Mouse (Mus musculus): ENCODE measurements around the gene Hrh3.
A peak's percentile ranks its signal among the peaks of the same experiment; 100 is the strongest.

Gene Hrh3

GRCm38 (mm10) chr2:180107081-180107480, 2.8 kb upstream of the Hrh3 start:
- no peak for DNase-seq (ENCODE audit: low spot score in 2 of 2)

GRCm38 (mm10) chr2:180105441-180106190, 1.3 kb upstream of the Hrh3 start:
- DNase-seq (ENCODE audit: low spot score in 2 of 2): peak in 1 of 2 experiments; percentile 56

- DNase-seq (ENCODE audit: low spot score in 2 of 2): no peak
Measured at GRCm38 (mm10) chr2:180104659-180105377, 530 bp upstream of the Hrh3 start.

DNA sequence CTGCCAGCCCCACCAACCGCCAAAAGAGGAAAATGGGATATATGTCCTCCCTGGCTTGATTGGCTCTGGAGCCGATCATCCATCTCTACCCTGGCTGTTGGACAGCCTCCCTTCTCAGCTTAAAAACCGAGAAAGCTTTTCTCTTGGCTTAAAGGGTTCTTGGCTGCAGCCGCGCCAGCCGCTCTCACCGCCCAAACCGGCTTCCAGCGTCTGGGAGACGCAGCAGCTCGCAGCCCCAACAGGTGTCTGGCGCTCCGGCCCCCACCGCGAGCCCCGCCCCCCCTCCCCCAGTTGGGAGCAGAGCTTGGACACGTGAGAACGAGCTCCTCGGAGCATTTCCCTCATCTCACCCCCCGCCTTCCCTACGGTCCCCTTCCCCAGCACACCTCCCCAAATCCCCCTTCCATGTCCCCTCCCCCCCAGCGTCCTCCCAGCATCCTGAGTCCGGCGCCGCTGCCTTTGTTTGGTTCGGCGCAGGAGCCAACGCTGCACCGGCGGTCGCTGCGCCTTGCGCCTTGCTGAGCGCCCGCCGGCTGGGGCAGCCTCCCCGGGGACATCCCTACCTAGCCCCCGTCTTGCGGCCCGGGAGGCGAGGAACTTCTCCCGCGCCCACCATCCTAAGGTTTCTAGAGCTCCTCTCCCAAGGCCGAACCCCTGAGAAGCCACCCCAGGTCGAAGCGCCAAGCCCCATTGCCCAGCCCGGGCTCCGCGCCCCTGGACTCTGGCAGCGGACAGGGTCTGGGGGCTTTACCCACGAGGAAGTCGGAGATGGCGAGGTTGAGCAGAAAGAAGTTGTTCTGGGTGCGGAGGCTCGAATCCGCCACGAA, 924 bp downstream of the Hrh3 start:
- DNase-seq (ENCODE audit: low spot score in 2 of 2): no peak

DNA sequence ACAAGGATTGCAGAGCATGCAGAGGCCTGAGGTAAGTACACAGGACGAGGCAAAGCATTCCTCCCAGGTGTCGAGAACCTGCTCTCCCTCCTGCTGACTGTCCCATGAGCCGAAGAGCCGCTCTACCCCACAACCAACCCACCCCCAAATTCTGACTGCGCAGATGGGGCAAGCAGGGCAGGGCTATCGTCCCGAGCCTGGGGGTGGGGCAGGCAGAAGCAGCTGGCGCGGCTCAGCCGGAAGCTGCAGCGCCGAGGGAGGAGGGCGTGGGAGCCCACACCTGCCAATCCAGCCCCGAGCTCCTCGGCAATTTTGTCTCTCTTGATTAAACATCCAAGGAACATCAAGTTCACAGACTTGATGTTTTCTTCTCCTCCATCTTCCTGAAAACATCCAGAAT, 4.8 kb downstream of the Hrh3 start:
- no peak for DNase-seq (ENCODE audit: low spot score in 2 of 2)

DNA sequence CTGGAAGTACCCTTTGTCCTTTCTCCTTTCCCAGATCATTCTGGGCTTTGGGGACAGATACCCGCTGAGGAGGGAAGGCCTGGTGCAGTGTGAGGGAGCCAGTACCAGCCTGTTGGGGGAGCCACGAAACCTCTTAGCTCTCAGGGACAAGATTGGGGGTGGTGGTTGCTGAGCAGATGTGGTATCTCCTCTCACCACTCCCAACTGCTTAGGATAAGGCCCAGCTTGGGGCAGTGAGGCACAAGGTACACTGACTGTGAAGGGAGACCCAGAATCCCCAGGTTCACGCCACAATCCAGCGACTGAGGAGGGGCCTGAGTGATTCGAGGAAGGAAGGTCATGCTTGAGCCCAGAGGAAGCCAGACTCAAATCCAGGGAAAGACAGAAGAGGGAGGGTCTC, 6.1 kb downstream of the Hrh3 start:
- no peak for DNase-seq (ENCODE audit: low spot score in 2 of 2)

- DNase-seq (ENCODE audit: low spot score in 2 of 2): no peak
Measured at GRCm38 (mm10) chr2:180097585-180097984, 6.7 kb downstream of the Hrh3 start.

DNA sequence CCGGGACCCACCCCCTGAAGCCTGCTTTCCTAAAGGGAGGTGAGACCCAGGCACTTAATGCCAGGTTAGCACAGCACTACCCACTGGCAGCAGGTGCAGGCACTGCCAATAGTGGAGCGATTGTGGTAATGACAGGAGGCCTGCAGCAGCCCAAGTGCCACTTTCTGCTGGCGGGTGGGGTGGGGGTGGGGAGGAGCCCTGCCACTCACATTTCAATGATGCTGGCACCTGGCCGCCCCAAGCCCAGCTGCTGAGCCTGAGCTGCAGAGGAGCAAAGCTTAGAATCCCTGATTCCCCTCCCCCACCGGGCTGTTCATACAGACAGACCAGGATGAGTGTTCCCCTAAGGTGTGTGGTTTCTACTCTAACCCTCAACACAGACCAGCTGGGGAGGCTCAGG, 8.6 kb downstream of the Hrh3 start:
- no peak for DNase-seq (ENCODE audit: low spot score in 2 of 2)

GRCm38 (mm10) chr2:180090285-180090684, 14.0 kb downstream of the Hrh3 start:
- DNase-seq (ENCODE audit: low spot score in 2 of 2): no peak

DNA sequence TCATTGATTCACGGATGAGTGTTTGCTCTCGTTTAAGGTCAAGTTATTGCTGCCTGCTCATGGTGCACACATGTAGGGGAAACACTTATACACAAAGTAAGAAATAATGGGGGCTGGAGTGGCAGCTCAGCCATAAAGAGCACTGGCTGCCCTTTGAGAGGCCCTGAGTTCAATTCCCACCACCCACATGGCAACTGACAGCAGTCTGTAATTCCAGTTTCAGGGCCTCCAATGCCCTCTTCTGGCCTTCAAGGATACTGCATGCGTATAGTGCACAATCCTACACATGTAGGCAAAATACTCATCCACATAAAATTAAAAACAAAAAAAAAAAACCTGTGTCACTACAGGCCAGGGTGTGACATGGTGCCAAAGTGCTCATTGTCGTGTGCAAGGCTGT, 16.8 kb downstream of the Hrh3 start:
- no peak for DNase-seq (ENCODE audit: low spot score in 2 of 2)

DNA sequence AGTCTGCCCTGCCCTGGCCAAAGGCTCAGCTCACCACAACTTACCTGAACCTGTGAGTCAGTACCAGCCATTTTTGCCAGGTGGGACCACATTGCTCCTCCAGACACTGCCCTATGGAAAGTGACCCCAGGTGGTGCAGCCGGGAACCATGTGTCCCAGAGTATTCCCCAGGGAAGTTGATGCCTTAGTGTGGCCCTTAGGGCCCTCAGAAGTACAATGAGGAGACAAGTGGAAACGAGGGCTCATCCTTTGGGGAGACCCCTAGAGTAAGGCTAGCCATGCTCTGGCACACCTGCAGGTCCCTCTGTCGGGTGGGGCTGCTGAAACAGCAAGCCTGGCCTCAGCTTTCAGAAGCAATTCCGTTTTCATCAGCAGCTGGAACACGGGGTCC, 17.7 kb downstream of the Hrh3 start:
- DNase-seq (ENCODE audit: low spot score in 2 of 2): no peak

DNA sequence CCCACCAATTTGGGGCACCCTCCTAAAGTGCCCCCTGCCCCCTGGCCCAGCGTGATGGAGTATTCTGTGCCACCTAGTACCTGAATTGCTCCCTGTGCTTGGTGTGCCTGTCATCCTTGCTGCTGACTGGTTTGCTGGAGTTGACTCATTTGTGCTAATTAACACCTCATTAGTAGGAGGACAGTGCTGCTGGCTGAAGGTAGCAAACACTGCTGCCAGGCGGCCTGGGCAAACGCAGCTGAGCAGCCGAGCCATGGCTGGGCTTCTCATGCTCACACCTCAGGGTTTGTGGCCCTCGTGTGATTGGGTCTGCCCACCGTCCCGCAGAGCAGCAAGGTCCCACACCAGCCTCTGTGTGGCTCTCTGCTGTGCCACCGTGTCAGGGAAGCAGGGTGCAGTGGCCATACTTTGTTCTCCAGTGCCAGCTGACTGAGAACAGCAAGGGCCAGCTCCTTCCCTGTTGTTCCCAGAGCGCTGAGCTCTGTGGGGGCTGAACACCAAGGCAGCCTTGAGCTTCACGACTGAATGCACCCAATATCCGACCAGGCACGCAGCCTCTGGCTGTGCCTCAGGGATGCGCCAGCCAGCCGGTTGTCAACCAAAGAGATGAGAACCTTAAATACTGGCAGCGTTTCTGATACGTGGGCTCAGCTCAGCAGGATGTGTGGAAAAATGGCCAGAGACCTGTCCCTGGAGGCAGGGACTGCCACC, 18.2 kb downstream of the Hrh3 start:
- DNase-seq (ENCODE audit: low spot score in 2 of 2): no peak

GRCm38 (mm10) chr2:180084565-180084964, 19.7 kb downstream of the Hrh3 start:
- DNase-seq (ENCODE audit: low spot score in 2 of 2): no peak

DNA sequence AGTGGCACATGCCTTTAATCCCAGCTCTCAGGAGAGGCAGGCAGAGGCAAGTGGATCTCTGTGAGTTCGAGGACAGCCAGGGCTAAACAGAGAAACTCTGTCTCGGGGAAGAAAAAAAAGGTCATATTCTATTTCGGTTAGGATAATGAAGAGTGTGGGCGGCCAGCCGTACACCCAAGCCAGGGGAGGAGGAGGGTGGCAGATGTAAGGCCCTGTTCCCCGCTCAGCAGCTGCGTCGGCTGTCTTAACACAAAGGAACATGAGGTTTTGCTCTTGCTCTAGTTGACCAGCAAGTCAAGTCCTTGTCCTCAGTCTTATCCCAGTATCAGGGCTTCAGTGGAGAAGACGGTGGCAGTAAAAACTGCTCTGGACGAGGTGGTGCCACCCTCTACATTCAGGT, 21.2 kb downstream of the Hrh3 start:
- DNase-seq (ENCODE audit: low spot score in 2 of 2): no peak

DNA sequence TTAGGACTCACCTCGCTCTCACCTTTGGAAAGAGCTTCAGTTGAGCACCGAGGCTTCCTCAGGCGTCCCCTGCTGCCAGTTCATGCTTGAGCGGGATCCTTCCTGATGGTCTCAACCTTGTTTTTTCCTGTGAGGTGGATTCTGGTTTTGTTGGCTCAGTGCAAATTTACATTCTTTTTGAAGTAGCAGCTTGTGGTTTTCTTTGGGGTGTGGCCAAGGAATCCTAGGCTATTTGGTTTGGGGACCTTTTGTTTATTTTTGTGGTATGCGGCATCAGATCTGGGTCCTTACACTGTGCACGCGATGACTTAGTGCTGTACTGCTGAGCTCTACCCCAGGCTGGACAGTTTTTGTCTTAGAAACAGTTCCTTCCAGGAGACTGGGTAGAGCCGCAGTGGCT, 23.6 kb downstream of the Hrh3 start:
- DNase-seq (ENCODE audit: low spot score in 2 of 2): no peak

DNA sequence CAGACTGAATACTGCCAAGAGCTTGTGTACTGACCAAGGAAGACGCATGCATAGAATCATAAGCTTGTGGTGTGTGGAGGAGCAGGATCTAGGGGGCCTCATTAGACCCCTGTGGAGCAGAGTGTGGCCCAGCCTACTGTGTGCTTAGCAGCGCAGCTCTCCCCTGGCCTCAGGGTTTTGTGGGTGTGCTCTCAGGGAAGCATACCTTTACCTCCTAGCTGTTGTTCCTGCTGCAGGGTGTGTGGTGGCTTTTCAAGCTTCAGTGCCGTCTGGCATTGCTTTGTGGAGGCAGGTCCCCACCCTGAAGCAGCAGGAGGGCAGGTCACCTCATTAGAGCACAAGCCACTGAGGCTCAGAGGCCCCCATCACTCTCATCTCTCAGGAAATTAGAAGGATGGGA, 26.7 kb downstream of the Hrh3 start:
- DNase-seq (ENCODE audit: low spot score in 2 of 2): no peak

GRCm38 (mm10) chr2:180072886-180073285, 31.4 kb downstream of the Hrh3 start:
- DNase-seq (ENCODE audit: low spot score in 2 of 2): no peak

DNA sequence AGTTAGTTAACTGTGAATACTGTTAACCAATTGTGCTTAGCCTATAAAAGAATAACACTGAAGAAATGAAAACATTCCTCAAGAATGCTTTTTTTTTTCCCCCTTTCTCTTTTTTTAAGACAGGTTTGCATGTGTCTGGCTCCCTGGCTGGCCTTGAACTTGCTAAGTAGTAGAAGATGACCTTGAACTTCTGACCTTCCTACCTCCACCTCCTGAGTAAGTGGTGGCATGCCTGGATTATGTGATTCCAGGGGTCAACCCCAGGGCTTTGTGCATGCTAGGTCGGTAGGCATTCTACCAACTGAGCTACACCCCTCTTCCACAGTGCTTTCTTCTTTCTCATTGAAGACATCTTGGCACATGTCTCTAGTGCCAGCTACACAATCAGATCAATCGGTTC, 32.6 kb downstream of the Hrh3 start:
- DNase-seq (ENCODE audit: low spot score in 2 of 2): no peak

DNA sequence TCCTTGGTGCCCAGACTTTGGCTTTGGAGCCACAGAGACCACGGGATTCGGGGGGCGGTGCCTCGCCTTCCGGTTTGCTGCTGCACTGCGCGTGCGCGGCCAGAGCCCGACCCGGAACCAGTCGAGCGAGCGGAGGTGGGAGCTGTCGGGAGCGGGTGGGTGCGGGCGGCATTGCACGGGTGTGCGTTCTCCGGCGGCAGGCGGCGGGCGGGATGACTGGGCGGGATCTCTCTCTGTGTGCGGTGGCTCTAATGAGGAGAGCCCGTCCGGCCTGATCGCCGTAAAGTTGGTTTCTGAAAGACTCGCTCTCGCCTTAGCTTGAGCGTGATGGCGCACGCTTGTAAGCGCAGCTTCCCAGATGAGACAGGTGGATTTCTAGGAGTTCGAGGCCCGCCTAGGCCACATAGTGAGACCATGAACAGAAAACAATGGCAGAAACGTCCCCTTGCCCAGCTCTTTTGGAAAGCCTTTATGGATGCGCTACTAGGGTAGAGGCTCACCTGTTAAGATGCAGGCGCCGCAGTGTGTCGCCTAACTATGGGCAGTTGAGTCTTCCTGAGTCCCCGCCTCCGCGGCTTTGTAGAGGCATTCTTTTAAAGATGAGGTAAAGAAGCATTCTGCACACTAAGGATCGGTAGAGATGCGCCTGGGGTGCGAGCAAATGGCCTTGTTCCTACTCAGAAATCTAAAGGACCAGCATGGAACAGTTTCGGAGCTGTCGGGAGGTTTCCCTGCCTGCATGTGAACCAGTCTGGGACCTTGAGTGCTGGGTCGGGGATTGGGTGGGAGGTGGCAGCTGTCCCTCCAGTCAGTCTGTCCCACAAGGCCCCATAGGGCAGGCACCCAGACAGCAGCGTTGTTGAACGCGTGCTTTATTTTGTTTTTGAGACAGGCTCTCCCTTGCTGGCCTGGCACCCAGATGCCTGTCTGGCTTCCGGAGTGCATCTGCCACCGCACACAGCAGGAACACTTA, 33.5 kb downstream of the Hrh3 start, which contains the start of gene Mtg2:
TSS of gene Mtg2 (plus strand) at position 108 of the 973 bp plus-strand sequence.
- peak; percentile 93 to 96 for DNase-seq (ENCODE audit: low spot score in 2 of 2)

DNA sequence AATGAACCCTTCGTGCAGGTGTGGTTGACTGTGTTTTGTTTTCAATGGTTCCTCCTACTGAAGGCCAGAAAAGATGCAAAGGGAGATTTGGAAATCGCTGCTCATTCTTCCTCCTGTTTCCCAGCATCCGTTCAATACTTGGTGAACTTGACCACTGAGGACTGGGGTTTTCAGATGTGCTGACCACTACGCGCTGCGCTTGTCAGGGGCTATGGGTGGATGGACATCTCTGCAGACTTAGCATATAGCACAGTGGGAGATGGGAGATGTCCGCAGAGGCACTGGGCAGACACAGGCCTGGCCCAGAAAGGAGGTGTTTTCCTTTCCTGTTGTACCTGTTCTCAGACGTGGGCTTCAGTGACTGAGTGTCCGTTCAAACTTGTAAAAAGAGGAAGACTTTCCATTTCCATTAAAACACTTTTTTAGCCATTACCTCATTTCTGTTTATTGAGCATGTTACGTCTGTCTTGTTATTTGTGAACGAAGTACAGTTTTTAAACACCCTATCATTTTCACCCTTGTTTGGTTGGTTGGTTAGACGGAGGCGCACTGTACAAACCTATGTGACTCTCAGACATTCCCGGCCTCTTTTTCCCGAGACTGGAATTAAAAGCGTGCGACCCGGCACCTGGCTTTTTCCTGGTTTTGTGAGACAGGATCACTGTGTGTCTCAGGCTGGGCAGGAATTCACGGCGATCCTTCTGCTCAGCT, 34.4 kb downstream of the Hrh3 start:
- no peak for DNase-seq (ENCODE audit: low spot score in 2 of 2)

Measured in urinary bladder, postnatal 4 days (tissue).